Mouse (Mus musculus) neural tube, embryonic 11.5 days (tissue): ENCODE measurements at regions not wholly inside any gene's neighbourhood (a gene's known extent, or its start where the extent isn't known, plus 50 kb on each side); places are given as distances from the start of the nearest gene placed in this dataset.

Experiments used
- ATAC-seq: fragments of 200-750 bp; cut with Nextera tagmentation; 2 replicates; pipeline ENCODE4 v1.8.0; 2017; ENCODE audit warnings: moderate number of reproducible peaks, mild to moderate bottlenecking, moderate TSS enrichment, moderate library complexity; ENCODE audit not compliant: insufficient read depth, low FRiP score, low TSS enrichment
- DNase-seq: peaks from one replicate; pipeline ENCODE4 v3.0.0-alpha.2; 2015; ENCODE audit warnings: low spot score
- H3K27ac ChIP-seq: fragments of 300-500 bp; sonication (generic); 2 replicates; pipeline ENCODE4 v1.5.1; 2014; ENCODE audit warnings: low read depth, mild to moderate bottlenecking, low read length
- H3K27me3 ChIP-seq: fragments of 300-500 bp; sonication (generic); 2 replicates; pipeline ENCODE4 v1.6.1; 2014; ENCODE audit warnings: mild to moderate bottlenecking, low read length, mixed read lengths; ENCODE audit not compliant: control insufficient read depth, insufficient read depth
- H3K36me3 ChIP-seq: fragments of 300-500 bp; sonication (generic); 2 replicates; pipeline ENCODE4 v1.6.1; 2014; ENCODE audit warnings: mild to moderate bottlenecking, low read length, moderate library complexity, mixed read lengths; ENCODE audit not compliant: control insufficient read depth, insufficient read depth
- H3K4me1 ChIP-seq: fragments of 300-500 bp; sonication (generic); 2 replicates; pipeline ENCODE4 v1.6.1; 2014; ENCODE audit warnings: low read length, mixed read lengths; ENCODE audit not compliant: control insufficient read depth, insufficient read depth
- H3K4me2 ChIP-seq: fragments of 300-500 bp; sonication (generic); 2 replicates; pipeline ENCODE4 v1.6.1; 2014; ENCODE audit warnings: low read depth, mild to moderate bottlenecking, moderate library complexity
- H3K4me3 ChIP-seq: fragments of 300-500 bp; sonication (generic); 2 replicates; pipeline ENCODE4 v1.5.1; 2014; ENCODE audit warnings: low read depth, low read length
- H3K9ac ChIP-seq: fragments of 300-500 bp; sonication (generic); 2 replicates; pipeline ENCODE4 v1.6.1; 2014; ENCODE audit warnings: mild to moderate bottlenecking, low read length
- H3K9me3 ChIP-seq: fragments of 300-500 bp; sonication (generic); 2 replicates; pipeline ENCODE4 v1.6.1; 2016; ENCODE audit warnings: low read length; ENCODE audit not compliant: control insufficient read depth
- WGBS: fragments of 180-500 bp; shearing (Covaris S2); extraction: QIAGEN DNeasy Blood & Tissue Kit; methylation state at CpG from one replicate; pipeline ENCODE4 v1.1.7; 2014; 5-methylcytosine and 5-hydroxymethylcytosine counted together

- no peaks in the 10 kb centered on the region for H3K9me3 ChIP-seq
- peak; percentile 73 for ATAC-seq
- WGBS = 71% methylated on average over 4 of the region's 4 CpGs
Measured at GRCm38 (mm10) chr10:107198460-107198859, 73.0 kb upstream of the Lin7a start.

GRCm38 (mm10) chr10:107201051-107201450 is 70.4 kb upstream of the Lin7a start:
- Histone ChIP-seq H3K36me3 (no peaks in the 10 kb centered on the region), H3K9ac (no peak overlapping the region)

More at GRCm38 (mm10) chr10:107198460-107198859, 73.0 kb upstream of the Lin7a start:
- no peak overlapping the region for H3K27ac ChIP-seq
- H3K27me3 ChIP-seq = no peaks in the 10 kb centered on the region
- no peak overlapping the region for H3K9ac ChIP-seq
- H3K4me1 ChIP-seq = no peaks in the 10 kb centered on the region
- no peak for DNase-seq
- H3K4me3 ChIP-seq = no peak overlapping the region
- no peaks in the 10 kb centered on the region for H3K36me3 ChIP-seq
- no peak overlapping the region for H3K4me2 ChIP-seq

GRCm38 (mm10) chr10:107205085-107205717 is 66.3 kb upstream of the Lin7a start:
- Histone ChIP-seq H3K4me1 (no peaks in the 10 kb centered on the region), H3K27ac (no peak overlapping the region), H3K9me3 (no peaks in the 10 kb centered on the region), H3K9ac (no peak overlapping the region), H3K27me3 (no peaks in the 10 kb centered on the region), H3K4me3 (no peak overlapping the region), H3K4me2 (no peak overlapping the region), H3K36me3 (no peaks in the 10 kb centered on the region)
- 84% methylated on average over 9 of the region's 9 CpGs for WGBS
- ATAC-seq (no peak), DNase-seq (no peak)

More at GRCm38 (mm10) chr10:107201051-107201450, 70.4 kb upstream of the Lin7a start:
- no peak for ATAC-seq
- no peak overlapping the region for H3K27ac ChIP-seq
- H3K4me3 ChIP-seq = no peak overlapping the region
- H3K4me1 ChIP-seq = no peaks in the 10 kb centered on the region
- H3K4me2 ChIP-seq = no peak overlapping the region
- no peak for DNase-seq
- 89% methylated on average over 4 of the region's 4 CpGs for WGBS
- H3K9me3 ChIP-seq = no peaks in the 10 kb centered on the region
- no peaks in the 10 kb centered on the region for H3K27me3 ChIP-seq

GRCm38 (mm10) chr10:107209927-107210326 is 61.6 kb upstream of the Lin7a start:
- WGBS = 80% methylated on average over 4 of the region's 4 CpGs
- Histone ChIP-seq H3K27ac (no peak overlapping the region), H3K4me2 (no peak overlapping the region), H3K36me3 (no peaks in the 10 kb centered on the region), H3K9me3 (no peaks in the 10 kb centered on the region), H3K4me1 (no peaks in the 10 kb centered on the region), H3K27me3 (no peaks in the 10 kb centered on the region), H3K9ac (no peak overlapping the region), H3K4me3 (no peak overlapping the region)
- DNase-seq (no peak), ATAC-seq (no peak)

GRCm38 (mm10) chr10:107213071-107213470 is 58.4 kb upstream of the Lin7a start:
- Histone ChIP-seq H3K36me3 (no peaks in the 10 kb centered on the region), H3K27ac (no peak overlapping the region), H3K4me3 (no peak overlapping the region), H3K27me3 (no peaks in the 10 kb centered on the region), H3K9me3 (no peaks in the 10 kb centered on the region), H3K4me2 (no peak overlapping the region), H3K4me1 (no peaks in the 10 kb centered on the region), H3K9ac (no peak overlapping the region)
- ATAC-seq = no peak
- DNase-seq = no peak
- WGBS = 94% methylated on average over 4 of the region's 4 CpGs

- Histone ChIP-seq H3K9ac (no peak overlapping the region), H3K27ac (no peak overlapping the region), H3K9me3 (no peaks in the 10 kb centered on the region), H3K36me3 (no peaks in the 10 kb centered on the region), H3K27me3 (no peaks in the 10 kb centered on the region), H3K4me2 (no peak overlapping the region), H3K4me3 (no peak overlapping the region), H3K4me1 (no peaks in the 10 kb centered on the region)
- no peak for ATAC-seq
- DNase-seq = no peak
- 84% methylated on average over 3 of the region's 3 CpGs for WGBS
Measured at GRCm38 (mm10) chr10:107213541-107214340, 57.7 kb upstream of the Lin7a start.

- Histone ChIP-seq H3K9ac (no peak overlapping the region), H3K27me3 (no peaks in the 10 kb centered on the region), H3K4me3 (no peak overlapping the region), H3K4me1 (no peaks in the 10 kb centered on the region), H3K9me3 (no peaks in the 10 kb centered on the region), H3K27ac (no peak overlapping the region), H3K36me3 (no peaks in the 10 kb centered on the region), H3K4me2 (no peak overlapping the region)
- DNase-seq (no peak), ATAC-seq (no peak)
- 88% methylated on average over 4 of the region's 4 CpGs for WGBS
Measured at GRCm38 (mm10) chr10:107214741-107215230, 56.7 kb upstream of the Lin7a start.

- H3K27me3 ChIP-seq = no peaks in the 10 kb centered on the region
- no peak for ATAC-seq
- 86% methylated on average over 2 of the region's 2 CpGs for WGBS
Measured at GRCm38 (mm10) chr10:107215611-107216520, 55.6 kb upstream of the Lin7a start.

More at GRCm38 (mm10) chr10:107215611-107216520, 55.6 kb upstream of the Lin7a start:
- Histone ChIP-seq H3K27ac (no peak overlapping the region), H3K4me1 (no peaks in the 10 kb centered on the region; the same call in 1 of the 2 replicates), H3K36me3 (no peaks in the 10 kb centered on the region), H3K4me2 (no peak overlapping the region), H3K9ac (no peak overlapping the region), H3K4me3 (no peak overlapping the region), H3K9me3 (no peaks in the 10 kb centered on the region)
- no peak for DNase-seq
